ENCODE assay signal across 8 mouse cellular contexts in genomic region chr2:35610168-35610951, GRCm38 (mm10). TPM values are rescaled to one million over a fixed set of nuclear protein-coding genes. Genes with fewer than 3 reads are reported as not detected.
A peak's percentile ranks its signal among the peaks of the same experiment; 100 is the strongest.
DNase-seq lines count a peak whose midpoint lies in the region; ATAC-seq and TF ChIP-seq lines count a peak whose summit lies in the region.

No protein-coding gene starts in this region.

- H3K9me3 ChIP-seq in hindbrain, embryonic 11.5 days (ENCODE audit: control insufficient read depth, low read length): no peaks in the 10 kb centered on the region
- H3K9me3 ChIP-seq in stomach, embryonic 14.5 days (ENCODE audit: control insufficient read depth, low read depth, low read length): no peaks in the 10 kb centered on the region

- H3K36me3 ChIP-seq in hindbrain, embryonic 11.5 days (ENCODE audit: control insufficient read depth, insufficient read depth, low read length): no peaks in the 10 kb centered on the region
- no peaks in the 10 kb centered on the region for H3K36me3 ChIP-seq in liver, adult 2 months (ENCODE audit: control insufficient read depth, insufficient read depth, low read length)
- H3K36me3 ChIP-seq in stomach, embryonic 14.5 days (ENCODE audit: control insufficient read depth, insufficient read depth, low read length): no peaks in the 10 kb centered on the region

- peaks cover 27% of the 10 kb centered on the region for H3K4me1 ChIP-seq in hindbrain, embryonic 11.5 days (replicated peaks; ENCODE audit: control insufficient read depth, insufficient read depth, low read length)
- H3K4me1 ChIP-seq in liver, adult 2 months (ENCODE audit: control insufficient read depth, insufficient read depth, low read length): peaks cover 7% of the 10 kb centered on the region; the same call in 1 of the 2 replicates
- peaks cover 47% of the 10 kb centered on the region for H3K4me1 ChIP-seq in stomach, embryonic 14.5 days (ENCODE audit: control insufficient read depth, insufficient read depth, low read length)

- no peak overlapping the region for H3K27ac ChIP-seq in hindbrain, embryonic 11.5 days (ENCODE audit: low read depth, low read length)
- H3K27ac ChIP-seq in liver, adult 2 months (replicated peaks; ENCODE audit: insufficient read depth, low read depth, low read length): no peak overlapping the region
- no peak overlapping the region for H3K27ac ChIP-seq in stomach, embryonic 14.5 days (ENCODE audit: low read length)

- no peak overlapping the region for H3K9ac ChIP-seq in hindbrain, embryonic 11.5 days (ENCODE audit: low read depth, low read length)
- H3K9ac ChIP-seq in liver, adult 2 months (ENCODE audit: low read depth, low read length): peak overlapping the region; percentile 62
- no peak overlapping the region; the same call in 1 of the 2 replicates for H3K9ac ChIP-seq in stomach, embryonic 14.5 days (replicated peaks; ENCODE audit: low read depth, low read length)

- H3K27me3 ChIP-seq in hindbrain, embryonic 11.5 days (ENCODE audit: control insufficient read depth, insufficient read depth, low read length): no peaks in the 10 kb centered on the region
- H3K27me3 ChIP-seq in liver, adult 2 months (ENCODE audit: control insufficient read depth, insufficient read depth, low read length): no peaks in the 10 kb centered on the region
- no peaks in the 10 kb centered on the region for H3K27me3 ChIP-seq in stomach, embryonic 14.5 days (ENCODE audit: control insufficient read depth, insufficient read depth, low read length)

- peak; percentile 68 to 73 for DNase-seq in layer of hippocampus, adult 18-20 months (ENCODE audit: low spot score in 2 of 2)
- no peak for DNase-seq in layer of hippocampus, adult 9-10 months (ENCODE audit: low spot score)
- peak; percentile 52 for DNase-seq in embryo, embryonic 11 days
- DNase-seq in hindbrain, embryonic 11.5 days (ENCODE audit: low spot score): no peak
- peak; percentile 75 for DNase-seq in liver, adult 2 months (ENCODE audit: extremely low read depth, low read depth, low spot score)
- no peak for DNase-seq in spleen, adult 18-20 months

- peak overlapping the region; percentile 11; the same call in 1 of the 2 replicates for H3K4me2 ChIP-seq in hindbrain, embryonic 11.5 days (replicated peaks; ENCODE audit: low read depth, low read length)
- H3K4me2 ChIP-seq in stomach, embryonic 14.5 days (replicated peaks; ENCODE audit: low read depth, low read length): peak overlapping the region; percentile 19; the same call in 1 of the 2 replicates

- H3K4me3 ChIP-seq in hindbrain, embryonic 11.5 days (ENCODE audit: low read depth, low read length): no peak overlapping the region
- peak overlapping the region; percentile 59 for H3K4me3 ChIP-seq in liver, adult 2 months (ENCODE audit: insufficient read depth, low read depth, low read length)
- H3K4me3 ChIP-seq in stomach, embryonic 14.5 days (ENCODE audit: low read depth, low read length): no peak overlapping the region

- TF ChIP-seq CTCF in liver, adult 2 months (IDR thresholded peaks at IDR 0.05; ENCODE audit: low read depth, low read length): no peak

- peak; percentile 44; the same call in 1 of the 2 replicates for ATAC-seq in hindbrain, embryonic 11.5 days (ENCODE audit: low FRiP score)
- ATAC-seq in stomach, embryonic 14.5 days (ENCODE audit: insufficient number of reproducible peaks, insufficient read depth, low FRiP score, low read depth): peak; percentile 28; the same call in 1 of the 2 replicates
- ATAC-seq in megakaryocyte progenitor cell, adult 5-6 weeks (replicated peaks; ENCODE audit: poor library complexity): no peak

- TF ChIP-seq POLR2A in liver, adult 2 months (IDR thresholded peaks at IDR 0.05; ENCODE audit: extremely low read depth, insufficient read depth, low read length): no peak

- no peaks in the 10 kb centered on the region for H3K79me2 ChIP-seq in liver, adult 2 months (ENCODE audit: control insufficient read depth, insufficient read depth, low read length)

- WGBS in hindbrain, embryonic 11.5 days: 3% methylated on average over 11 of the region's 11 CpGs
- 12% methylated on average over 11 of the region's 11 CpGs for WGBS in liver, adult 2 months
- 9% methylated on average over 11 of the region's 11 CpGs for WGBS in stomach, embryonic 14.5 days

RNA-seq across cellular contexts. Expression of gene Dab2ip, which starts 52.3 kb away (rescaled TPM):
- 100 to 1,000 TPM; 108 to 109 TPM for total RNA-seq in layer of hippocampus, adult 18-20 months (2021)
- polyA plus RNA-seq in hindbrain, embryonic 11.5 days (2014; fragmentation: Nextera tagmentation; extraction: Ambion mirVana): 37.8 and 47.9 TPM in 2 replicates
- 4.1 and 5.4 TPM in 2 replicates for total RNA-seq in liver, adult 2 months (2014; rRNA removed)
- polyA plus RNA-seq in liver, adult 2 months (2012; rRNA removed): 8.4 and 8.6 TPM in 2 replicates
- 44.8 and 49.7 TPM in 2 replicates for polyA plus RNA-seq in stomach, embryonic 14.5 days (2014; fragmentation: Nextera tagmentation; extraction: Ambion mirVana)
- 3.9 and 4.0 TPM in 2 replicates for total RNA-seq in megakaryocyte progenitor cell, adult 5-6 weeks (2015)
- 3.0 and 4.1 TPM in 2 replicates for total RNA-seq in megakaryocyte progenitor cell, adult 5-6 weeks (2017)

Comparison
In these comparisons a context has a peak if more than half of its experiments do, and no peak if none do; other contexts are left out.
1. DNase-seq: peak in layer of hippocampus, adult 18-20 months (2 of 2), embryo, embryonic 11 days (single experiment) and liver, adult 2 months (single experiment); none in layer of hippocampus, adult 9-10 months (single experiment), hindbrain, embryonic 11.5 days (single experiment) and spleen, adult 18-20 months (0 of 2).
2. RNA of gene Dab2ip, which starts 52.3 kb away (total RNA-seq): 108 to 109 TPM in layer of hippocampus, adult 18-20 months; 4.1 to 5.4 TPM in liver, adult 2 months and 3.0 to 4.1 TPM in megakaryocyte progenitor cell, adult 5-6 weeks; every median in the first group is over 10 times any median in the second.